Mouse (Mus musculus) left cerebral cortex, postnatal 14 days (tissue): Measurements from ENCODE around the gene Cdc42se2. TPM values are rescaled to one million over a fixed set of nuclear protein-coding genes. Genes with fewer than 3 reads are reported as not detected.
A peak's percentile ranks its signal among the peaks of the same experiment; 100 is the strongest.

Experiments
- DNase-seq, 2 experiments: peaks; one replicate each; pipeline ENCODE4 v3.0.0; 2021 to 2022; ENCODE audit warnings: low spot score in 2 of 2, mixed read lengths in 1 of 2
- intact Hi-C: fragments of 180-260 bp; cut with DNase I; formaldehyde crosslinking; loops from one replicate; pipeline ENCODE4 v1.15.1; 2025
- total RNA-seq, 2 experiments: library from RNA; stranded (reverse); gene quantifications; 2 replicates each; pipeline ENCODE4 v1.2.3; 2021

The Cdc42se2 gene
- total RNA-seq, 2 experiments from 2014 or later: 175 to 185 TPM

GRCm38 (mm10) chr11:54801791-54802558 lies 14.5 kb upstream of the Cdc42se2 start:
- DNase-seq: no peak

DNA sequence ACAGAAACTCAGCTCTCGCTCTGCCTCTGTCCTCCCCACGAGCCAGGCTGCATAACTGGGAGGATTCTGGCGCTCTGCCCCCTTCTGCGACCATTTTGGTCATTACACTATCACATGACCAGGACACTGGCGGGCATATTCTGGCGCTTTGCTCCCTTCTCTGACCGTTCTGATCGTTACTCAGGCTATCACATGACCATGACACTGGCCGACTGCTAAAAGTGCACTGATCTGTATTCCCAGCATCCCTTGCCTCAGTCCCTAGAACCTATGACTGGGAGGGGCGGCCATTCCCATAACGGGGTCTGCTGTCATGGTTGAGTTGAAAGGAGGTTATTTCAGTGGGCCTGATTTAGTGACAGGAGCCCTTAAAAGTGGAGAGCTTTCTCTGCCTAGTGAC lies 9.1 kb upstream of the Cdc42se2 start:
- DNase-seq: no peak
- intact Hi-C loops: no loop called here

More at GRCm38 (mm10) chr11:54801791-54802558, 14.5 kb upstream of the Cdc42se2 start:
- intact Hi-C loops: no loop called here

DNA sequence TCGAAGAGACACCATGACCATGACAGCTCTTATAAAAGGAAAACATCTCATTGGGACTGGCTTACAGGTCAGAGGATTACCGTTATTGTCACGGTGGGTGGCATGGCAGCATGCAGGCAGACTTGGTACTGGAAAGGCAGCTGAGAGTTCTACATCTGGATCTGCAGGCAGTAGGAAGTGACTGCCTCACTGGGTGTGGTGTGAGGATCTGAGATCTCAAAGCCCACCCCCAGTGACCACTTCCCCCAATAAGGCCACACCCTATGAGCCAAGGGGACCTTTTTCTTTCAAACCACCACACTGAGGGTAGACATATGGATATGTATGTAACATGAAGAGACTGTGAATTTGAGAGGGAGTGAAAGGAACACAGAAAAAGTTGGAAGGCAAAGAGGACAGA lies 7.2 kb upstream of the Cdc42se2 start:
- DNase-seq: no peak
- intact Hi-C loops: no loop called here

GRCm38 (mm10) chr11:54793173-54793572 lies 5.7 kb upstream of the Cdc42se2 start:
- intact Hi-C loops: no loop called here
- no peak for DNase-seq

DNA sequence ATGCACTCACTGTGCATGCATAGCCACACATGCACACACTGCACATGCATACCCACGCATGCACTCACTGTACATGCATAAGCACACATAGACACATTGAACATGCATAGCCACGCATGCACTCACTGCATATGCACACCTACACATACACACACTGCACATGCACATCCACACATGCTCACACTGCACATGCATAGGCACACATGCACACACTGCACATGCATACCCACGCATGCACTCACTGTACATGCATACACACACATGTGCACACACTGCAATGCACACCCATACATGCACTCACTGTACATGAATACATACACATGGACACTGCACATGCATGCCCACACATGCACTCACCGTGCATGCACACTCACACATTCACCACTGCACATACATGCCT lies 4.0 kb upstream of the Cdc42se2 start:
- no peak for DNase-seq
- intact Hi-C loops: no loop called here

- DNase-seq: peak; percentile 50 to 54
- intact Hi-C loops: loop anchor here (1.0 kb wide), 1 partner anchor 73 kb away; the partner anchor contains the start of gene Lyrm7
Observed at GRCm38 (mm10) chr11:54786858-54787487, 502 bp downstream of the Cdc42se2 start.

- no peak for DNase-seq
- intact Hi-C loops: no loop called here
Observed at GRCm38 (mm10) chr11:54785566-54785965, 1.9 kb downstream of the Cdc42se2 start.

DNA sequence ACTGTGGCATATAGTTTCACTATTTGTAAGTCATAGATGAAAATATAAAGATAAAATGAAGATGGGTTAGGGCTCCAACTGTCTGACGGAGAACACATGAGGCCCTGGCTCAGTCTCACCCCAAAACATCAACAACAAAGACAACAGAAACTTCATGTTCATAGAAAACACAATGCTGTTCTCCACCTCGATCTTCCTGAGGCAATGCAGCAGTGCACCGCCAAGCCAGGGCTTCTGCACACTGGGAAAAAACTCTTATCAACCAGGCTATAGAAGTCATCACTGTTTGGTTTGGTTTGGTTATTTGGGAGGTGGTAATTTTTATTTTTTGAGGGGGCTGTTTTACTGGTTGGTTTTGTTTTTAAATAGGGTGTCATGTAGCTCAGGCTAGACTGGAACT lies 3.0 kb downstream of the Cdc42se2 start:
- DNase-seq: no peak
- intact Hi-C loops: no loop called here

DNA sequence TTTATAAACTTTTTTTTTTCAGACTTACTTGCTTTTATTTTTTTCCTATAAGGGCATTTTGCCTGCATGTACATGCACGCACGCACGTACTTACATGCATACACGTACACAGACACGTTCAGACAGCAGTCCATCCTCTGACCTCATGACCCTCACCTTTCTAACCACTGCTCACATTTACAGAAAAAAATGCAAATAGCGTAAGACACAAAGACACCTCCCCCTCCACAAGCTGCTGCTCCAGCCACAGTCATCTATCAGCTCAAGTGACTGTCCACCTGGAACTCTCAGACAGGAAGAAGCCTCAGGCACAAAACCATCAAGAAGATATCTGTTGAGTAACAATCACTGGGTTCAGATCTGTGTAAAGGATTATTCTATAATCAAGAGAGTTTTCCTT lies 5.2 kb downstream of the Cdc42se2 start:
- intact Hi-C loops: no loop called here
- no peak for DNase-seq

- intact Hi-C loops: no loop called here
- no peak for DNase-seq
Observed at GRCm38 (mm10) chr11:54779946-54780345, 7.5 kb downstream of the Cdc42se2 start.

GRCm38 (mm10) chr11:54778131-54778844 lies 9.2 kb downstream of the Cdc42se2 start:
- intact Hi-C loops: no loop called here
- DNase-seq: peak in 1 of 2 experiments; percentile 27

DNA sequence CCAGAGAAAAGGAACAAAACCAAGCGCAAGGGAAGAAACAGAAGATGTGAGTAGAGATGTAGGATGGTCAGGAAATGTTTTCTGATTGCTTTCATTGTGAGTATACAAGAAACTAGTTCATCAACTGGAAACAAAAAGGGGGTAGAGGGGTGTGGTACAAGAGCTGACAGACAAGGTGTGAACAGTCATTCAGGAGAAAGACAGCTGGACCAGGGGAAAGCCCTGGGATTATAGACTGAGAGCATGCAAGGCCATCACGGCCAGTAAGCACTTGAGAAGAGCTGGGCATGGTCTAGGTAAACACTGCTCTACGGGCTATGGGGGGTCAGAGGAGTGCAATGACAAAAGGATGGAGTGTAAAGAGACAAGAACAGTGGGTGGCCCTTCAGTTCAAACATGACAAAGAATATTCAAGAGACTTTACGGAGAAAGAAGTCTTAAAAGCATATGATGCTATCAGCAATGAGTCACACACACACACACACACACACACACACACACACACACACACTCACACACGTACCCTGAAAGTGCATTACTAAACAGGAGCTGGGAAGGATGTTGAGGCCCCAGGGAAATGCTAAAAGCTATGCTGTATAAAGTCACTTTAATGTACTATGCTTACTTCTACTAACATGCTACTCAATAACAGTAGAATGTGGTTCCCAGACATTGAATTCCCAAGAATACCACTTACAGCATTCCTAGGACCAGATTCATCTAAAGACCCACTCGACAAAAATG lies 9.9 kb downstream of the Cdc42se2 start:
- intact Hi-C loops: no loop called here
- no peak for DNase-seq

DNA sequence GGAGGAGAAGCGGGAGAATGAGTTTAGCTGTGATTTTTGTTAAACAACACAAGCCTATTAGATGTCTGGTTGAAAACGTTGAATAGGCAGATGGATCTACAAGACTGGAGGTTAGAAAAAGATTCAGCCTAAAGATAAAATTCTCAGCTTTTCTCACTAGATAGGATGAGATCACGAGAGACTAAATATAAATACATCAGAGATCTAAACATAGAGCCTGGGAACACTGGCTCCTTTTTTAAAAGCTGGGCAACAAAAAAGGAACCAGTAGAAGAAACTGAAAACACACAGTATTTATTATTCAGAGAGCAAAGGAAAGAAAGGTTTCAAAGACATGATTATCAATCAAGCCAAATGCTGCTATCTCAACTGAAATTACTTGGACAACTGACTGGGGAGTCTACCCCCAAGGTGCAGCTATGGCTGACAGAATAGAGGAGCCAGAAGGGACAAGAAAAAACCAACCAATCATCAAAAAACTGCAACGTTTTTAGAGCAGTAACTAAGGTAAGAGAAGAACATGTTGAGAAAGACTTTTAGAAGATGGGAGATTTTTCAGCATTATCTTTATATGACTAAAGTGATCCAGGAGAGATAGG lies 10.6 kb downstream of the Cdc42se2 start:
- peak in 1 of 2 experiments; percentile 49 for DNase-seq
- intact Hi-C loops: no loop called here

- intact Hi-C loops: no loop called here
- DNase-seq: peak in 1 of 2 experiments; percentile 26
Observed at GRCm38 (mm10) chr11:54776367-54776701, 11.1 kb downstream of the Cdc42se2 start.

GRCm38 (mm10) chr11:54775628-54776366 lies 11.7 kb downstream of the Cdc42se2 start:
- intact Hi-C loops: no loop called here

GRCm38 (mm10) chr11:54774282-54775078 lies 13.0 kb downstream of the Cdc42se2 start:
- intact Hi-C loops: no loop called here
- no peak for DNase-seq

More at GRCm38 (mm10) chr11:54775628-54776366, 11.7 kb downstream of the Cdc42se2 start:
- no peak for DNase-seq

GRCm38 (mm10) chr11:54771549-54771948 lies 15.9 kb downstream of the Cdc42se2 start:
- no peak for DNase-seq
- intact Hi-C loops: no loop called here

DNA sequence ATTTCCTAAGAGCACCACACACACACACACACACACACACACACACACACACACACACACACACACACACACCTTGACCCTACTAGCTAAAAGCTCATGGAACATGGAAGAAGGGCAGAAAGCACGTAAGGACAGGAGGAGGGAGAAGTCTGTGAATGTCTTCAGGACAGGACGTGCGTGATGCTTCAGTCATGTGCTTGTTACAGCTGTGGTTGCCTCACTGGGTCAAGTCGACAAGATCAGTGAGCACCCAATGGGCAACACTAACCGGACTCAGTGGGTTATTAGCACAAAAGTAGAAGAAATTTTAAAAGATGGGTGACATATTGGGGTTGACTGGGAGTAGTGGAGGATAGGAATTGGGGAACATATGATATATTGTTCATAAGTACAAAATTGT lies 17.6 kb downstream of the Cdc42se2 start:
- intact Hi-C loops: no loop called here
- no peak for DNase-seq
